Mouse (Mus musculus) heart, embryonic 13.5 days (tissue): ENCODE measurements at regions not wholly inside any gene's neighbourhood (a gene's known extent, or its start where the extent isn't known, plus 50 kb on each side); places are given as distances from the start of the nearest gene placed in this dataset.

Experiments used
- ATAC-seq: fragments of 200-750 bp; cut with Nextera tagmentation; 2 replicates; pipeline ENCODE4 v1.8.0; 2017; ENCODE audit warnings: moderate TSS enrichment; ENCODE audit not compliant: insufficient number of reproducible peaks, low FRiP score, low TSS enrichment; ENCODE audit errors: extremely low read depth
- H3K27ac ChIP-seq: fragments of 300-500 bp; sonication (generic); replicated peaks from 2 replicates; pipeline ENCODE4 v1.5.1; 2015; ENCODE audit warnings: moderate library complexity, mild to moderate bottlenecking, inconsistent platforms
- H3K27me3 ChIP-seq: fragments of 300-500 bp; sonication (generic); replicated peaks from 2 replicates; pipeline ENCODE4 v1.6.1; 2015; ENCODE audit warnings: mild to moderate bottlenecking, inconsistent platforms
- H3K36me3 ChIP-seq: fragments of 300-500 bp; sonication (generic); 2 replicates; pipeline ENCODE4 v1.6.1; 2015; ENCODE audit warnings: mild to moderate bottlenecking, inconsistent platforms
- H3K4me1 ChIP-seq: fragments of 300-500 bp; sonication (generic); 2 replicates; pipeline ENCODE4 v1.6.1; 2015; ENCODE audit warnings: inconsistent platforms
- H3K4me2 ChIP-seq: fragments of 300-500 bp; sonication (generic); 2 replicates; pipeline ENCODE4 v1.6.1; 2015; ENCODE audit warnings: inconsistent platforms, mild to moderate bottlenecking, moderate library complexity
- H3K4me3 ChIP-seq: fragments of 300-500 bp; sonication (generic); 2 replicates; pipeline ENCODE4 v1.5.1; 2015; ENCODE audit warnings: moderate library complexity, mild to moderate bottlenecking, inconsistent platforms
- H3K9ac ChIP-seq: fragments of 300-500 bp; sonication (generic); 2 replicates; pipeline ENCODE4 v1.6.1; 2015; ENCODE audit warnings: inconsistent platforms, mild to moderate bottlenecking, moderate library complexity
- H3K9me3 ChIP-seq: fragments of 300-500 bp; sonication (generic); 2 replicates; pipeline ENCODE4 v1.6.1; 2016; ENCODE audit warnings: inconsistent platforms
- WGBS: fragments of 180-500 bp; shearing (Covaris S2); methylation state at CpG from one replicate; pipeline ENCODE4 v1.1.7; 2015; ENCODE audit warnings: mixed read lengths; 5-methylcytosine and 5-hydroxymethylcytosine counted together

DNA sequence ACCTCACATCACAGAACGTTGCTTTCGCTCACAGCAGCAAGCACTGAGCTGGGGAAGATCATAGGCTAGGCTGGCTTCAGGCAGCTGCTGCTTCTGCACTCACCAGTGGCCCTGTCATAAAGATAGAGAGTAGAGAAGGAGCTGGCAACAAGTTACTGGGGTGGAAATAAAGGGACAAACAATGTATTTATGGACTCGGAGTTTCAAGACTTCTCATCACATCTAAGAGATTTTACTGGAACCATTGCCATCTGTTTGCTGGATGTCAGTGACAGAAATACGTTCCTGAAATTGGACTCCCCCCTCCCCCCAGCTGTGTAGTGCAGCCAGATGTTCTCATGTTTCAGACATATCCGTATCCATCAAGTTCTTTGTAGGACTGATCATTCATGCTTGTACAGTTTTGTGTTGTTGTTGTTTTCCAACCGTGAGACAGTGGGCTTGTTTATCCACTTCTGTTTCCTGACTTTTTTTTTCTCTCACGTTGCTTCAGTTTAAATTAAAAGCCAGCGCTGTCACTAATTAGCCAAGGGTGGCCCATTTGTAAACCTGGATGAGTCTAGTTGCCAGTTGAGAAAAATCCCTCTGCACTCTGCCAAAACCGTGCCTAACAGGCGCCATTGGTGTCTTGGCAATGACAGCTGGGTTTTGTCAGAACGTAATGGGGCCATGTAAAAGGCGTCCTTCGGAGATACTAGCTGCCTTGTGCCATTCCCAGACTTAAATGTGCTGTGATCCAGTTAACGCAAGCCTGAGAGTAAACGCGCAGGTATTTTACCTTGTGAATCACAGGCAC is 496.0 kb upstream of the Id4 start:
- no peak for ATAC-seq
- H3K27ac ChIP-seq, result no peak overlapping the region
- no peaks in the 10 kb centered on the region for H3K4me1 ChIP-seq
- H3K27me3 ChIP-seq, result no peaks in the 10 kb centered on the region
- no peak overlapping the region for H3K4me2 ChIP-seq
- no peak overlapping the region for H3K4me3 ChIP-seq
- H3K9me3 ChIP-seq, result 0 out of 2 replicates have a peak, but pooled peaks cover under 1% of the 10 kb centered on the region
- WGBS, result 66% methylated on average over 16 of the region's 16 CpGs
- no peak overlapping the region for H3K9ac ChIP-seq
- no peaks in the 10 kb centered on the region for H3K36me3 ChIP-seq

- Histone ChIP-seq H3K4me2 (no peak overlapping the region), H3K4me1 (peaks cover 5% of the 10 kb centered on the region; the same call in 1 of the 2 replicates), H3K9me3 (no peaks in the 10 kb centered on the region), H3K36me3 (no peaks in the 10 kb centered on the region), H3K4me3 (no peak overlapping the region), H3K9ac (no peak overlapping the region), H3K27me3 (no peaks in the 10 kb centered on the region), H3K27ac (no peak overlapping the region)
- no peak for ATAC-seq
- WGBS, result 76% methylated on average over 9 of the region's 9 CpGs
These were observed 492.0 kb upstream of the Id4 start for GRCm38 (mm10) chr13:47768963-47769527.

DNA sequence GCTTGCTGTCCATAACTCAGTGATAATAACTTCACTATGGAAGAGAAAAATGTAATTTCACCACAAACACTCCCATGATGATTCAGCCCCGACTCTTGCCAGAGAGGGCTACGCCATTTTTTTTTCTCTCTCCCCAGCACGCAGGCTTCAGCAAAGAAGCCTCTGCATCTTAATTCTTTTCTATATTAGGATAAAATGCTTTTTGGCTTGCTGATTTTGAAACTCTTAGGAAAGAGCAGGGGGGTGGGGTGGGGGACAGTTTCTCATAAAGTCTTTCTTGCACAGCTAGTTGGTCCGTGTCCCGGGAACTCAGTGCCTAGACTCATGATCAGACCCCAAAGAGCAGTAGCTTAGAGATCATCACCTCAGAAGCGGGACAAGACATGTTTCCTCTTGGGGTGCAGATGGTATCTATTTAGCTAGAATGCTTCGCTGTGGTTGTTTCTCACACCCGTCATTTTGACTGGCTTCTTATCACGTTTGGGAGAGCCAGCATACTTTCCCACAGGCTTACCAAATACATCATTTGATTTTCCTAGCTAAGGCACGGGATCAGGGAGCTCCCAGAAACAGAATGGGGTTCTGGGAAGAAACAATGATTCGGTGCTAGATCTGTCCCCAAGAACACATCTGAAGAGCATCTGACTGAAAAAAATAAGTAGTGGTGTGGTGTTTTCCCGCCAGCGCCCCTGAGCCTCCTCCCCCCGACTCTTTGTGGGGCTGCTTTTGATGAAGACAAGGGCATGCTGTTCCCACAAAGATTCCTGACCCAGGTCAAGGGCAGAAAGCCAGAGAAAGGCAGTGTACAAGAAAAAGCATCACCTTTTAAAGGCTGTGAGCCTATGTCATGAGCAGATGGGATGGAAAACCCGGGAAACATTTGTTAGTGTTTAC is 483.6 kb upstream of the Id4 start:
- peak overlapping the region; percentile 55 for H3K4me2 ChIP-seq
- H3K9me3 ChIP-seq, result no peaks in the 10 kb centered on the region
- ATAC-seq, result no peak
- H3K4me3 ChIP-seq, result 0 out of 2 replicates have a peak overlapping the region, but pooled peaks have one; percentile 3
- no peaks in the 10 kb centered on the region for H3K36me3 ChIP-seq
- H3K4me1 ChIP-seq, result peaks cover 13% of the 10 kb centered on the region
- 39% methylated on average over 15 of the region's 15 CpGs for WGBS
- peak overlapping the region; percentile 33 for H3K27ac ChIP-seq
- no peaks in the 10 kb centered on the region for H3K27me3 ChIP-seq
- H3K9ac ChIP-seq, result peak overlapping the region; percentile 47; the same call in 1 of the 2 replicates

DNA sequence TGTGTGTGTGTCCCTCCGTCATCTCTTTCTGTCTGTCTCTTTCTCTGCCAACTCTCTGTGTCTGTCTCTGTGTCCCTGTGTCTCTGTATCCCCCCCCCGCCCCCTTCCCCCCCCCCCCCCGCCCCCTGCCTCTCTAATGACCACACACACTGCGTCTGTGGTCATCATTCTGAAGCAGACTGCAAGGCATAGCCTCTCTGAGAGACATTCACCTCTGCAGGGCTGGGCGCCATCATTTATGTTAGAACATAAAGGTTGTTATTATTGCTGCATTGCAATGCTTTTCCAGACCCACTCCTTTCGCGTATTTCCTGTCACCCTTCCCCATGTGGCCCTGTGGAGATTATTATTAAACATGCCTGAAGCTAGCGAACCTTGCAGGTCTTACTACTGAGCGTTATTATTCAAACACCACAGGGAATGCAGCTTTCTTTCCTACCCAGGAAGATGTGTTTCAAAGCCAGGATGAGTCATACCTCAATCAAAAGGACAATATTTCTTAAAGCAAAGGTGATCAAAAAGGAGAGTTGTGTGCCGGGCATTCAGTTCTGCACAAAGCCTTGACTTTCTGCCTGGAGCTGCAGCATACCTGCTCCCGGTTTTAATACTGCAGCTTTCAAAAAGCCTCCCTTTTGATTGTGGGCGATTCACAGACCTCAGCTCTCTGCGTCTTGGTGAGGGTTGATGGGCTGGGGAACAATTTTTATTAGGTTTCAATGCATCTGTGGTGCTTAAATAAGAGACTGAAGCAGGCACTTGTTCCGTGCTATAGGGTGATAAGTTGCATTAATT is 482.6 kb upstream of the Id4 start:
- ATAC-seq, result no peak
- WGBS, result 72% methylated on average over 10 of the region's 14 CpGs
- no peak overlapping the region for H3K4me2 ChIP-seq

DNA sequence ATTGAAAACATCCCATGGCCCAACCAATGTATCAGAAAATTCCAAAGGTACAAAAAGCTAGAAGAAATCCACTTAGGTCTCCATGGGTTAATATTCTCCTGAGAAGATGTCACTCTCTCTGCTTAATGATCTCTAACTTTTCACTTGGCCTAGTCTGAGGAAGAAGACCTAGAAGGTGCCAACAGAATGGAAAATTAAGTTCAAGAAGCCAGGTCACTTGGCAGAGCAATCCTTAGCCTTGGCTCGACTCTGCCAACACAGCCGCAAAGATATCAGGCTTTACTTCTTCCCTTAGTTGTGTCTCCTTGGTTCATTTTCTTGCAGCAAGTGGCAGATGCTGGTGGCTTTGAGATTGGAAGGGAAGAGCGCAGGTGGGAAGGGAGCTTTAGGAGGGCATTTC is 476.6 kb upstream of the Id4 start:
- H3K4me2 ChIP-seq, result no peak overlapping the region
- WGBS, result 77% methylated on average over 3 of the region's 3 CpGs
- H3K4me3 ChIP-seq, result no peak overlapping the region
- H3K36me3 ChIP-seq, result no peaks in the 10 kb centered on the region
- H3K4me1 ChIP-seq, result peaks cover 14% of the 10 kb centered on the region; the same call in 1 of the 2 replicates
- H3K27ac ChIP-seq, result no peak overlapping the region
- ATAC-seq, result no peak
- H3K9me3 ChIP-seq, result no peaks in the 10 kb centered on the region
- no peak overlapping the region for H3K9ac ChIP-seq
- H3K27me3 ChIP-seq, result no peaks in the 10 kb centered on the region

More for the DNA sequence above, 482.6 kb upstream of the Id4 start:
- Histone ChIP-seq H3K36me3 (no peaks in the 10 kb centered on the region), H3K9ac (no peak overlapping the region), H3K27ac (0 out of 2 replicates have a peak overlapping the region, but pooled peaks have one; percentile 33), H3K9me3 (no peaks in the 10 kb centered on the region), H3K27me3 (no peaks in the 10 kb centered on the region), H3K4me1 (peaks cover 15% of the 10 kb centered on the region), H3K4me3 (no peak overlapping the region)

- Histone ChIP-seq H3K36me3 (no peaks in the 10 kb centered on the region), H3K4me1 (no peaks in the 10 kb centered on the region), H3K4me2 (no peak overlapping the region), H3K9ac (no peak overlapping the region), H3K27ac (no peak overlapping the region), H3K27me3 (no peaks in the 10 kb centered on the region), H3K9me3 (0 out of 2 replicates have a peak, but pooled peaks cover 5% of the 10 kb centered on the region), H3K4me3 (no peak overlapping the region)
- ATAC-seq, result no peak
- 61% methylated on average over 4 of the region's 4 CpGs for WGBS
These were observed 463.2 kb upstream of the Id4 start for GRCm38 (mm10) chr13:47797859-47798258.

DNA sequence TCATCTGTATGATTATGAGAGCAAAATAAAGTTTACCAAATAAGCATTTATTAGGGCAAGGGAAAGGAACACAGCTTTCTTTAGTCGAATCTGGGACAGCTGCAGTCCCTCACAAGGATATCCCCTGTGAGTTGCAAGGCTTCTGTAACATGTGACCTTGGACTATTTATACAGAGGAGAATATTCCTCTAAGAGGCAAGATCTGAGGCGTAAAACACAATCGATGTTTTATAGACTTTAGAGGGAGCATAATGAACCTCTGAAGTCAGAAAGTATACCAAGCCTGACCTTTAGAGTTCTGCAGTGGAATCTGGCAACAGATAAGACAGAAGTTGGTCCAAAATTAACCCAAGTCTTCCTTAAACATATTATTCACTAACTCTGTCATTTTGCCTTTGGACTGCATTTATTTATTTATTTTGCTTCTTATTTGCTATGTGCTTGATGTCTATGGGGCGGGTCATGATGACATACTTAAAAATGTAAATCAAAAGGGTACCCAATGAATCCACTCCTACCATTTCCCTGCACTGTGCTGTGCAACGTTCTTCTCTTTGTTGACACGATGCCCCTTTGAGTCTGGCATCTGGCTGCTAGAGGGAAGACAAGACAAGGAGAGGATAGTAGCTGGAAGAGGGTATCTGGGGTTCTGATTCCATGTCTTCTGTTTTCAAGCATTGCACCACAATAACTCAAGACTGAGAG is 449.2 kb upstream of the Id4 start:
- no peaks in the 10 kb centered on the region for H3K36me3 ChIP-seq
- no peak overlapping the region for H3K4me2 ChIP-seq

GRCm38 (mm10) chr13:47818924-47819564 is 442.0 kb upstream of the Id4 start:
- Histone ChIP-seq H3K9ac (no peak overlapping the region), H3K9me3 (no peaks in the 10 kb centered on the region), H3K4me3 (no peak overlapping the region), H3K4me2 (no peak overlapping the region), H3K27me3 (no peaks in the 10 kb centered on the region), H3K27ac (peak overlapping the region; percentile 56; the same call in 1 of the 2 replicates), H3K36me3 (no peaks in the 10 kb centered on the region), H3K4me1 (peaks cover 4% of the 10 kb centered on the region; the same call in 1 of the 2 replicates)
- WGBS, result 42% methylated on average over 9 of the region's 9 CpGs
- ATAC-seq, result no peak

More for the DNA sequence above, 449.2 kb upstream of the Id4 start:
- Histone ChIP-seq H3K9me3 (no peaks in the 10 kb centered on the region), H3K27me3 (no peaks in the 10 kb centered on the region), H3K27ac (no peak overlapping the region), H3K9ac (no peak overlapping the region), H3K4me3 (no peak overlapping the region), H3K4me1 (no peaks in the 10 kb centered on the region)
- no peak for ATAC-seq
- WGBS, result 66% methylated on average over 6 of the region's 6 CpGs

GRCm38 (mm10) chr13:47836491-47836890 is 424.5 kb upstream of the Id4 start:
- WGBS, result 36% methylated on average over 9 of the region's 9 CpGs
- ATAC-seq, result no peak
- no peak overlapping the region for H3K4me2 ChIP-seq

DNA sequence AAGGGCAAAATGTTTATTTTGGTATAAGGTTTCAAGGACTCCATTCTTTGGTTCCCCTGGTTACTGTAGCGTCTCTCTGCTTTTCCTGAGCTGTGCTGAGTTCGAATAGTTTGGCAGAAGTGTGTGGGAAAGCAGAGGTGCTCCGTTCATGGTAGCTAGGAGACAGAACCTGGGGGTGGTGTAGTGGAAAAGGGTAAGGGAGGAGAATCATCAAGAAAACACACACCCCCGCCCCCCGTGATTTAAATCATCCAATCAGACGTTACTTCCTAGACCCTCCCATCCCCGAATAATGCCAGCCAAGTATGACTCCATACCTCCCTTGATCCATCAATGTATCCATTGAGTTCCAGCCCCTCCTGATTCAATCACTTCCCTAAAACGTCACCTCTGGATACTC is 418.6 kb upstream of the Id4 start:
- Histone ChIP-seq H3K27me3 (no peaks in the 10 kb centered on the region), H3K4me3 (no peak overlapping the region), H3K27ac (no peak overlapping the region), H3K4me2 (no peak overlapping the region), H3K9ac (no peak overlapping the region), H3K36me3 (no peaks in the 10 kb centered on the region), H3K9me3 (no peaks in the 10 kb centered on the region), H3K4me1 (peaks cover 7% of the 10 kb centered on the region)
- no peak for ATAC-seq
- WGBS, result 77% methylated on average over 8 of the region's 8 CpGs

More at GRCm38 (mm10) chr13:47836491-47836890, 424.5 kb upstream of the Id4 start:
- Histone ChIP-seq H3K9ac (no peak overlapping the region), H3K9me3 (no peaks in the 10 kb centered on the region), H3K4me3 (no peak overlapping the region), H3K27ac (no peak overlapping the region), H3K27me3 (no peaks in the 10 kb centered on the region), H3K4me1 (peaks cover 3% of the 10 kb centered on the region; the same call in 1 of the 2 replicates), H3K36me3 (no peaks in the 10 kb centered on the region)
